Mouse (Mus musculus) stomach, postnatal 0 days (tissue): Measurements from ENCODE around the gene Dhx57. TPM values are rescaled to one million over a fixed set of nuclear protein-coding genes. Genes with fewer than 3 reads are reported as not detected.

Experiments used
- ATAC-seq: fragments of 200-750 bp; cut with Nextera tagmentation; 2 replicates; pipeline ENCODE4 v1.8.0; 2017; ENCODE audit not compliant: low FRiP score, low TSS enrichment
- DNase-seq: peaks from one replicate; pipeline ENCODE4 v3.0.0-alpha.2; 2016; ENCODE audit warnings: low spot score
- H3K27ac ChIP-seq: fragments of 300-500 bp; sonication (generic); replicated peaks from 2 replicates; pipeline ENCODE4 v1.5.1; 2014; ENCODE audit warnings: mild to moderate bottlenecking, control low read depth
- H3K27me3 ChIP-seq: fragments of 300-500 bp; sonication (generic); 2 replicates; pipeline ENCODE4 v1.6.1; 2014; ENCODE audit warnings: low read length; ENCODE audit not compliant: control insufficient read depth, insufficient read depth
- H3K36me3 ChIP-seq: fragments of 300-500 bp; sonication (generic); 2 replicates; pipeline ENCODE4 v1.6.1; 2014; ENCODE audit warnings: low read length, mixed read lengths; ENCODE audit not compliant: control insufficient read depth, insufficient read depth
- H3K4me1 ChIP-seq: fragments of 300-500 bp; sonication (generic); replicated peaks from 2 replicates; pipeline ENCODE4 v1.6.1; 2014; ENCODE audit warnings: antibody characterized with exemption; ENCODE audit not compliant: control insufficient read depth, insufficient read depth
- H3K4me2 ChIP-seq: fragments of 300-500 bp; sonication (generic); replicated peaks from 2 replicates; pipeline ENCODE4 v1.6.1; 2014; ENCODE audit warnings: low read depth, mild to moderate bottlenecking, control low read depth, moderate library complexity
- H3K4me3 ChIP-seq: fragments of 300-500 bp; sonication (generic); 2 replicates; pipeline ENCODE4 v1.5.1; 2014; ENCODE audit warnings: low read depth, low read length, control low read depth
- H3K9ac ChIP-seq: fragments of 300-500 bp; sonication (generic); 2 replicates; pipeline ENCODE4 v1.6.1; 2014; ENCODE audit warnings: mild to moderate bottlenecking, low read length, control low read depth, mixed read lengths
- H3K9me3 ChIP-seq: fragments of 300-500 bp; sonication (generic); 2 replicates; pipeline ENCODE4 v1.6.1; 2016; ENCODE audit warnings: low read length; ENCODE audit not compliant: control insufficient read depth
- CTCF ChIP-seq: IDR thresholded peaks from 2 replicates; pipeline ENCODE4 v1.5.1; 2016; ENCODE audit warnings: antibody characterized with exemption, low read depth, mild to moderate bottlenecking, moderate library complexity
- EP300 ChIP-seq: optimal IDR thresholded peaks from 2 replicates; pipeline ENCODE3; 2016; ENCODE audit warnings: antibody characterized with exemption
- WGBS: fragments of 180-500 bp; shearing (Covaris S2); extraction: QIAGEN DNeasy Blood & Tissue Kit; methylation state at CpG from one replicate; pipeline ENCODE4 v1.1.7; 2014; 5-methylcytosine and 5-hydroxymethylcytosine counted together
- polyA plus RNA-seq: library from polyadenylated mRNA; unstranded; fragments of >200 nt; fragmentation: Nextera tagmentation; extraction: Ambion mirVana; gene quantifications from 2 replicates; pipeline ENCODE4 v1.2.1, GENCODE M21; 2015

The Dhx57 gene
- polyA plus RNA-seq = 3.9 TPM in 2 replicates

DNA sequence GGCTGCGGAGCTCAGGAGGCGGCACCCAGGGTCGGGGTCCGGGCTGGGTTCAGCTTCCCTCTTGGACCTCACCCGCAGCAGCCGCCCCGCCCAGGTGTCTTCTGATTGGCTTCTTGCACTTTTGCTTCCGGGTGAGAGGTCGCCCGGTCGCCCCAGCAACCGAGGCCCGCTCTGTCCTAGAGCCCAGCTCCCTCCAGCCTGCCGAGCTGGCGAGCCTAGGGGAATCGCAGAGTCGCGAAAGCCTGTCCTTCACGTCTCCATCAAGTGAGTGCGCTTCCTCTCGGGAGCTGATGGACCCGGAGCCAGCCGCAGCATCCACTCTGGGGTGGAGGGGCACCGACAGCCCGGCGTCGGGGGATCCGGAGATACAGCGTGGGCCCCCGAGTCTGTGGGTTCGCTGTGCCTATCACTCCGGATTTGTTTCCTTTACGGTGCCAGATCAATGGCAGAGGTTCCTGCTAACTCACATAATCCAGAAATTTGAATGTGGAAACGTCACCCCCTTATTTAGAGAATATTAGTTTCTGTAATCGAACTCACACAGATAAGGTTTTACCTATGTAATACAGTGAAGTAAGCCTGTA, at the start of gene Dhx57, which contains the start of gene Morn2:
Dhx57 (minus strand) TSS at position 403 of the 584 bp plus-strand sequence.
Morn2 (plus strand) TSS at position 130 of the 584 bp plus-strand sequence.
- TF ChIP-seq EP300 (no peak), CTCF (no peak)
- Histone ChIP-seq H3K9me3 (no peaks in the 10 kb centered on the region), H3K4me3 (peak within 1 kb of the TSS; percentile 97), H3K36me3 (no peaks in the 10 kb centered on the region), H3K4me1 (no peaks in the 10 kb centered on the region), H3K27me3 (no peaks in the 10 kb centered on the region), H3K4me2 (peak within 1 kb of the TSS; percentile 81), H3K9ac (peak within 1 kb of the TSS; percentile 92), H3K27ac (peak within 1 kb of the TSS; percentile 83)
- DNase-seq (peak; percentile 98), ATAC-seq (peak; percentile 99)
- under 1% methylated on average over 33 of the region's 35 CpGs for WGBS

DNA sequence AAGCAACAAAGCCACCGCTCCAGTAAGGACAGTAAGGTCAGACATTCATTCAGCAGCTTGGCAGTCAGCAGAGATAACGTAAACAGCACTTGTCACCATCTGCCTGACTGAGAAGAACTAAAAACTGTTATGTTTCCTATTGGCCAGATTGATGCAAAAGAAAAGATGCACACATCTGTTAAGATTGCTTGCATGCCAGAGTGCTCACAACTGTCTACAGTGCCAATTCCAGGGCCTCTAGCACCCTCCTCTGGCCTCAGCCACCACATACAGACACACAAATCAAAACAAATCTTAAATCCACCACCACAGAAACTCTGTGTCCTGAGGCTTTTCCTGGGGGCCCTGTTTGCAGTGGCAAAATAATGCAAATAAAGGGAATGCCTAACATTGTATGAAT, 42.1 kb upstream of the Dhx57 start:
- H3K27ac ChIP-seq = no peak overlapping the region
- ATAC-seq (no peak), DNase-seq (no peak)
- H3K9ac ChIP-seq = no peak overlapping the region
- H3K4me2 ChIP-seq = no peak overlapping the region
- TF ChIP-seq EP300 = no peak
- TF ChIP-seq CTCF = peak; percentile 65
- H3K4me1 ChIP-seq = no peaks in the 10 kb centered on the region
- no peak overlapping the region for H3K4me3 ChIP-seq
- no peaks in the 10 kb centered on the region for H3K9me3 ChIP-seq
- WGBS = 47% methylated on average over 2 of the region's 2 CpGs
- no peaks in the 10 kb centered on the region for H3K36me3 ChIP-seq
- H3K27me3 ChIP-seq = no peaks in the 10 kb centered on the region

DNA sequence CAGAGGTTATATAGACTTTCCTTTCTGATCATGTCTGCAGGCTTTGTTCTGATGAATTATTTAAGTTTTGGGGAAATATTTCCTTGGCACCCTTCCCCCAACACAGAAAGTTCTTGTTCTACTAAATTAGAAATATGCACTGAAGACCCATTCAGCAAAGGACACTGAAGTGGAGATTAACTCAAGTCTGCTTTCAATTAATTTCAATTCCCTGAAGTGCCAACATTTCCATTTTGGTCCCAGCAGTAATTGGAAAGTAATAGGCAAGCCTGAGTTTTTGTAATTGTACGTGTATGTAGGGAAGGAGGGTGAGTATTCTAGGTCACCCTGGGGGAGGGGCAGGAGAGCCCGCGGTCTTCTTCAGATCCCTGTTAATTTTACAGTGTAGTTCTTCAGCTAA, 36.2 kb upstream of the Dhx57 start:
- H3K27ac ChIP-seq = no peak overlapping the region
- no peak for ATAC-seq
- no peak for DNase-seq
- TF ChIP-seq CTCF (no peak), EP300 (no peak)
- no peaks in the 10 kb centered on the region for H3K36me3 ChIP-seq
- H3K4me2 ChIP-seq = no peak overlapping the region
- H3K9ac ChIP-seq = no peak overlapping the region
- no peaks in the 10 kb centered on the region for H3K27me3 ChIP-seq
- no peaks in the 10 kb centered on the region for H3K4me1 ChIP-seq
- H3K9me3 ChIP-seq = no peaks in the 10 kb centered on the region
- H3K4me3 ChIP-seq = no peak overlapping the region
- WGBS = 86% methylated on average over 3 of the region's 3 CpGs

GRCm38 (mm10) chr17:80325456-80325855, 35.2 kb upstream of the Dhx57 start:
- WGBS = 60% methylated on average over 5 of the region's 5 CpGs
- DNase-seq (no peak), ATAC-seq (no peak)
- Histone ChIP-seq H3K4me3 (no peak overlapping the region), H3K27ac (no peak overlapping the region), H3K36me3 (no peaks in the 10 kb centered on the region), H3K27me3 (no peaks in the 10 kb centered on the region), H3K9ac (no peak overlapping the region), H3K4me2 (no peak overlapping the region), H3K9me3 (no peaks in the 10 kb centered on the region), H3K4me1 (no peaks in the 10 kb centered on the region)
- TF ChIP-seq EP300 = no peak
- TF ChIP-seq CTCF = no peak

DNA sequence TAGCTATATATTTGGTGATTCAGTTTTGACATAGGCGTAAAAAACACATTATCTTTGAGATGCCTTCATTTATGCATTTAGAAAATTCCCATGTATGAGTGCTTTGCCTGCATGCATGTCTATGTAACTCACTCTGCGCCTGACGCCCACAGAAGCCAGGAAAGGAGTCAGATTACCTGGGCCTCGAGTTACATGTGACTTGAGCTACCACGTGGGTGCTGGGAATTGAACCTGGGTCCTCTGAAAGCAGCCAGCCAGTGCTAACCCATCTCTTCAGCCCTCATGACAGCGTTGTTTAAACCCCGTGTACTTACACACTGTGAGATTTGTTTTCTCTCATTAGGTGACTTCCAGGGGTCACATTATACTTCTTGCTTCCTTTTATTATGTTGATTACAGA, 34.2 kb upstream of the Dhx57 start:
- Histone ChIP-seq H3K9ac (no peak overlapping the region), H3K27me3 (no peaks in the 10 kb centered on the region), H3K4me1 (no peaks in the 10 kb centered on the region), H3K9me3 (no peaks in the 10 kb centered on the region), H3K36me3 (no peaks in the 10 kb centered on the region), H3K4me2 (no peak overlapping the region), H3K4me3 (no peak overlapping the region), H3K27ac (no peak overlapping the region)
- ATAC-seq (no peak), DNase-seq (no peak)
- no peak for TF ChIP-seq EP300
- no peak for TF ChIP-seq CTCF
- WGBS = 78% methylated on average over 7 of the region's 7 CpGs

DNA sequence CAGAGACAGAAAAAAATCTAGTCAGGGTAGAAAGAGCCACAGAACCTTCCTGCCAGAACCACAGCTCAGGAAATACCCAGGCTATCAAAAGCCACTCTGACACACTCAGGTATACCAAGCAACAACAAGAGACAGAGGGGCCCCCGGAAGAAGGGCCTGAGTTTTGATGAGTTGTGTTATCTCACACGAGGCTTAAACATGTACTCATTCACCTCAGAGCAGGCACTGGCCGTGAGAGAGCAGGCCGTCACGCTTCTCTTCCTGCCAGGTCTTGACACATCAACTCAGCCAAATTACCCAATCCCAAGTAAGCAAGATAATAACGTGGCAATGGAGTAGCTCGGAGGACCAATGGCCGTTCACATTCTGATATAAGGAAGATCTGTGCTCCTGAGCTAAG, 33.4 kb upstream of the Dhx57 start:
- Histone ChIP-seq H3K36me3 (no peaks in the 10 kb centered on the region), H3K27me3 (no peaks in the 10 kb centered on the region), H3K4me2 (no peak overlapping the region), H3K9me3 (no peaks in the 10 kb centered on the region), H3K4me1 (no peaks in the 10 kb centered on the region), H3K9ac (no peak overlapping the region), H3K27ac (no peak overlapping the region), H3K4me3 (no peak overlapping the region)
- no peak for ATAC-seq
- WGBS = 69% methylated on average over 8 of the region's 8 CpGs
- TF ChIP-seq CTCF = no peak
- TF ChIP-seq EP300 = no peak
- no peak for DNase-seq
